Mouse (Mus musculus) embryonic facial prominence, embryonic 12.5 days (tissue): ENCODE measurements at regions not wholly inside any gene's neighbourhood (a gene's known extent, or its start where the extent isn't known, plus 50 kb on each side); places are given as distances from the start of the nearest gene placed in this dataset.
A peak's percentile ranks its signal among the peaks of the same experiment; 100 is the strongest.

Experiments used
- ATAC-seq: fragments of 200-750 bp; cut with Nextera tagmentation; 2 replicates; pipeline ENCODE4 v1.8.0; 2017; ENCODE audit not compliant: insufficient number of reproducible peaks, insufficient read depth, low FRiP score, low TSS enrichment
- H3K27ac ChIP-seq: fragments of 300-500 bp; sonication (generic); 2 replicates; pipeline ENCODE4 v1.5.1; 2016; ENCODE audit warnings: mild to moderate bottlenecking
- H3K27me3 ChIP-seq: fragments of 300-500 bp; sonication (generic); 2 replicates; pipeline ENCODE4 v1.6.1; 2016; ENCODE audit warnings: mild to moderate bottlenecking, moderate library complexity
- H3K36me3 ChIP-seq: fragments of 300-500 bp; sonication (generic); 2 replicates; pipeline ENCODE4 v1.6.1; 2016; ENCODE audit warnings: mild to moderate bottlenecking
- H3K4me1 ChIP-seq: fragments of 300-500 bp; sonication (generic); 2 replicates; pipeline ENCODE4 v1.6.1; 2016
- H3K4me2 ChIP-seq: fragments of 300-500 bp; sonication (generic); replicated peaks from 2 replicates; pipeline ENCODE4 v1.6.1; 2016; ENCODE audit warnings: mild to moderate bottlenecking, moderate library complexity
- H3K4me3 ChIP-seq: fragments of 300-500 bp; sonication (generic); 2 replicates; pipeline ENCODE4 v1.5.1; 2016; ENCODE audit warnings: mild to moderate bottlenecking
- H3K9ac ChIP-seq: fragments of 300-500 bp; sonication (generic); 2 replicates; pipeline ENCODE4 v1.6.1; 2016; ENCODE audit warnings: mild to moderate bottlenecking, moderate library complexity
- H3K9me3 ChIP-seq: fragments of 300-500 bp; sonication (generic); 2 replicates; pipeline ENCODE4 v1.6.1; 2016; ENCODE audit warnings: mild to moderate bottlenecking, moderate library complexity
- WGBS: fragments of 180-500 bp; shearing (Covaris S2); methylation state at CpG from one replicate; pipeline ENCODE4 v1.1.7; 2016; 5-methylcytosine and 5-hydroxymethylcytosine counted together

GRCm38 (mm10) chr12:70750651-70751578, 74.4 kb upstream of the Frmd6 start:
- no peaks in the 10 kb centered on the region for H3K9me3 ChIP-seq
- 73% methylated on average over 7 of the region's 7 CpGs for WGBS
- no peaks in the 10 kb centered on the region for H3K27me3 ChIP-seq
- peak overlapping the region; percentile 78 for H3K27ac ChIP-seq
- H3K4me3 ChIP-seq, result no peak overlapping the region
- no peak for ATAC-seq
- no peak overlapping the region for H3K9ac ChIP-seq
- no peaks in the 10 kb centered on the region for H3K36me3 ChIP-seq
- H3K4me1 ChIP-seq, result peaks cover 36% of the 10 kb centered on the region
- H3K4me2 ChIP-seq, result no peak overlapping the region

GRCm38 (mm10) chr12:70752266-70752910, 72.9 kb upstream of the Frmd6 start:
- no peak overlapping the region for H3K4me3 ChIP-seq
- peaks cover 36% of the 10 kb centered on the region for H3K4me1 ChIP-seq
- ATAC-seq, result peak; percentile 30; the same call in 1 of the 2 replicates
- H3K36me3 ChIP-seq, result no peaks in the 10 kb centered on the region
- H3K9ac ChIP-seq, result no peak overlapping the region
- 4% methylated on average over 11 of the region's 11 CpGs for WGBS
- no peaks in the 10 kb centered on the region for H3K9me3 ChIP-seq
- H3K27me3 ChIP-seq, result no peaks in the 10 kb centered on the region
- H3K27ac ChIP-seq, result peak overlapping the region; percentile 93
- H3K4me2 ChIP-seq, result peak overlapping the region; percentile 29

GRCm38 (mm10) chr12:70752911-70753290, 72.4 kb upstream of the Frmd6 start:
- Histone ChIP-seq H3K4me3 (no peak overlapping the region), H3K27ac (peak overlapping the region; percentile 93), H3K27me3 (no peaks in the 10 kb centered on the region), H3K36me3 (no peaks in the 10 kb centered on the region), H3K4me1 (peaks cover 36% of the 10 kb centered on the region), H3K4me2 (peak overlapping the region; percentile 29; the same call in 1 of the 2 replicates), H3K9me3 (no peaks in the 10 kb centered on the region), H3K9ac (no peak overlapping the region)
- ATAC-seq, result 0 out of 2 replicates have a peak, but pooled peaks have one; percentile 53
- WGBS, result 41% methylated on average over 4 of the region's 4 CpGs

- no peak for ATAC-seq
- no peaks in the 10 kb centered on the region for H3K27me3 ChIP-seq
Observed at GRCm38 (mm10) chr12:70753458-70753857, 71.9 kb upstream of the Frmd6 start.

GRCm38 (mm10) chr12:70758080-70758479, 67.2 kb upstream of the Frmd6 start:
- H3K27ac ChIP-seq, result no peak overlapping the region
- no peak overlapping the region for H3K4me3 ChIP-seq
- H3K9me3 ChIP-seq, result no peaks in the 10 kb centered on the region
- peaks cover 2% of the 10 kb centered on the region for H3K4me1 ChIP-seq
- no peak overlapping the region for H3K9ac ChIP-seq
- H3K27me3 ChIP-seq, result no peaks in the 10 kb centered on the region
- 94% methylated on average over 6 of the region's 6 CpGs for WGBS
- no peaks in the 10 kb centered on the region for H3K36me3 ChIP-seq
- no peak overlapping the region for H3K4me2 ChIP-seq
- ATAC-seq, result no peak

More at GRCm38 (mm10) chr12:70753458-70753857, 71.9 kb upstream of the Frmd6 start:
- no peak overlapping the region for H3K4me3 ChIP-seq
- no peaks in the 10 kb centered on the region for H3K36me3 ChIP-seq
- peak overlapping the region; percentile 93 for H3K27ac ChIP-seq
- H3K9ac ChIP-seq, result no peak overlapping the region
- H3K9me3 ChIP-seq, result no peaks in the 10 kb centered on the region
- WGBS, result 78% methylated on average over 3 of the region's 3 CpGs
- no peak overlapping the region for H3K4me2 ChIP-seq
- H3K4me1 ChIP-seq, result peaks cover 36% of the 10 kb centered on the region

GRCm38 (mm10) chr12:70763542-70763941, 61.8 kb upstream of the Frmd6 start:
- Histone ChIP-seq H3K27ac (no peak overlapping the region), H3K4me2 (no peak overlapping the region), H3K9ac (no peak overlapping the region), H3K4me3 (no peak overlapping the region), H3K27me3 (no peaks in the 10 kb centered on the region), H3K9me3 (no peaks in the 10 kb centered on the region), H3K4me1 (no peaks in the 10 kb centered on the region), H3K36me3 (no peaks in the 10 kb centered on the region)
- 90% methylated on average over 12 of the region's 12 CpGs for WGBS
- ATAC-seq, result no peak

- no peaks in the 10 kb centered on the region for H3K9me3 ChIP-seq
- no peak overlapping the region for H3K4me3 ChIP-seq
- no peak overlapping the region for H3K4me2 ChIP-seq
- no peaks in the 10 kb centered on the region for H3K27me3 ChIP-seq
- no peak for ATAC-seq
- 79% methylated on average over 4 of the region's 4 CpGs for WGBS
- no peak overlapping the region for H3K27ac ChIP-seq
- H3K4me1 ChIP-seq, result no peaks in the 10 kb centered on the region
- no peak overlapping the region for H3K9ac ChIP-seq
- no peaks in the 10 kb centered on the region for H3K36me3 ChIP-seq
Observed at GRCm38 (mm10) chr12:70766319-70766718, 59.0 kb upstream of the Frmd6 start.

- Histone ChIP-seq H3K4me2 (no peak overlapping the region), H3K9me3 (no peaks in the 10 kb centered on the region), H3K36me3 (no peaks in the 10 kb centered on the region), H3K4me1 (no peaks in the 10 kb centered on the region), H3K27me3 (no peaks in the 10 kb centered on the region), H3K9ac (no peak overlapping the region), H3K27ac (no peak overlapping the region), H3K4me3 (no peak overlapping the region)
- 62% methylated on average over 4 of the region's 4 CpGs for WGBS
- ATAC-seq, result no peak
Observed at GRCm38 (mm10) chr12:70767959-70768358, 57.4 kb upstream of the Frmd6 start.

GRCm38 (mm10) chr12:70768745-70769144, 56.6 kb upstream of the Frmd6 start:
- no peak overlapping the region for H3K4me3 ChIP-seq
- H3K27me3 ChIP-seq, result no peaks in the 10 kb centered on the region
- no peak overlapping the region for H3K9ac ChIP-seq
- 82% methylated on average over 9 of the region's 9 CpGs for WGBS
- no peak overlapping the region for H3K4me2 ChIP-seq
- no peak for ATAC-seq
- H3K27ac ChIP-seq, result no peak overlapping the region
- H3K4me1 ChIP-seq, result no peaks in the 10 kb centered on the region
- H3K36me3 ChIP-seq, result no peaks in the 10 kb centered on the region
- no peaks in the 10 kb centered on the region for H3K9me3 ChIP-seq

GRCm38 (mm10) chr12:70769538-70770176, 55.7 kb upstream of the Frmd6 start:
- ATAC-seq, result no peak
- Histone ChIP-seq H3K9me3 (no peaks in the 10 kb centered on the region), H3K27me3 (no peaks in the 10 kb centered on the region), H3K4me2 (no peak overlapping the region), H3K4me3 (no peak overlapping the region), H3K9ac (no peak overlapping the region), H3K36me3 (no peaks in the 10 kb centered on the region), H3K27ac (no peak overlapping the region), H3K4me1 (no peaks in the 10 kb centered on the region)
- WGBS, result 91% methylated on average over 12 of the region's 12 CpGs

- no peak for ATAC-seq
Observed at GRCm38 (mm10) chr12:70774006-70774405, 51.3 kb upstream of the Frmd6 start.

More at GRCm38 (mm10) chr12:70774006-70774405, 51.3 kb upstream of the Frmd6 start:
- Histone ChIP-seq H3K9me3 (no peaks in the 10 kb centered on the region), H3K4me3 (no peak overlapping the region), H3K4me2 (no peak overlapping the region), H3K27me3 (no peaks in the 10 kb centered on the region), H3K4me1 (peaks cover 8% of the 10 kb centered on the region), H3K36me3 (no peaks in the 10 kb centered on the region), H3K9ac (no peak overlapping the region), H3K27ac (no peak overlapping the region)
- 80% methylated on average over 5 of the region's 5 CpGs for WGBS
